Mouse (Mus musculus) E14TG2a.4 (cell line): ENCODE measurements around the gene Adora2b.

Experiments
- H3K27me3 ChIP-seq: 2 replicates; pipeline ENCODE4 v1.6.1; 2014; ENCODE audit warnings: low read length, control low read depth; ENCODE audit not compliant: insufficient read depth
- H3K36me3 ChIP-seq: 2 replicates; pipeline ENCODE4 v1.6.1; 2014; ENCODE audit warnings: low read length, control low read depth; ENCODE audit not compliant: insufficient read depth
- H3K4me1 ChIP-seq: replicated peaks from 2 replicates; pipeline ENCODE4 v1.6.1; 2014; ENCODE audit warnings: low read depth, low read length, control low read depth
- H3K4me3 ChIP-seq: replicated peaks from 2 replicates; pipeline ENCODE4 v1.5.1; 2014; ENCODE audit warnings: mild to moderate bottlenecking, low read length
- H3K9me3 ChIP-seq: 2 replicates; pipeline ENCODE4 v1.6.1; 2014; ENCODE audit warnings: low read length, control low read depth
- CTCF ChIP-seq: conservative IDR thresholded peaks from 2 replicates; pipeline ENCODE4 v1.5.1; 2014; ENCODE audit warnings: low read length
- NANOG ChIP-seq: IDR thresholded peaks from 2 replicates; pipeline ENCODE4 v1.6.1; 2014; ENCODE audit warnings: borderline replicate concordance, low read length, mixed read lengths
- POU5F1 ChIP-seq: IDR thresholded peaks from 2 replicates; pipeline ENCODE4 v1.6.1; 2014; ENCODE audit warnings: low read length, borderline replicate concordance

Adora2b gene

DNA sequence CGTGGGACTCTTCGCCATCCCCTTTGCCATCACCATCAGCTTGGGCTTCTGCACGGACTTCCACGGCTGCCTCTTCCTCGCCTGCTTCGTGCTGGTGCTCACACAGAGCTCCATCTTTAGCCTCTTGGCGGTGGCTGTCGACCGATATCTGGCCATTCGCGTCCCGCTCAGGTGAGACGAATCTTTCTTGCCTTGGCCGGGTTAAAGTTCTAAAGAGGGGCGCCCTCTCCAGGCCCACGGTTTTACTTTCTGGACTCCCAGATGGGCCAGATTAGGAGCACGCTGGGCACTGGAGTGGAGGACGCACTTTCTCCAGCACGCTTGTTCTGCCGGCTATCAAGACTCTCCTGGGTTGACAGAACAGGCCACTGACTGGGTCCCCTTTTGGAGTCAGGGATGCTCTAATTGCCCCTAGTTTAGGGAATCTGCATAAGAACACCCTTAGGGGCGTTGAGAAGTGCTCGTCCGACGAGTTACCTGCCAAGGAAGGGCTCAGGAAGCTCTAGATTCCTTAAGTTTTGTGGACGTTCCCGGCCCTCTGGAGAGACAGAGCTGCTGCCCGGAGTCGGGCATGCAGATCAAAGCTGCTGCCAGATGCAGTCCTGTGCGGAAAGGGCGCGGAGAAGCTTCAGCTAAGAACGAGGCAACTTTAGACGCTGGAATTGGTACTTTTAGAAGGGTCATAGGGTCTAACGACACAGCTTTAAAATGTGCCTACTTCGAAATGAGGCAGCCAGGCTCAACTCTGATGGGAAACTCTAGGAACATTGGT is 668 bp downstream of the Adora2b start:
- Histone ChIP-seq H3K9me3 (peaks cover 12% of the 10 kb centered on the region), H3K4me1 (peaks cover 46% of the 10 kb centered on the region), H3K36me3 (no peaks in the 10 kb centered on the region), H3K4me3 (peak overlapping the region; percentile 87), H3K27me3 (peaks cover 66% of the 10 kb centered on the region)
- TF ChIP-seq NANOG (no peak), POU5F1 (0 out of 2 replicates have a peak, but pooled peaks have one; percentile 9)

DNA sequence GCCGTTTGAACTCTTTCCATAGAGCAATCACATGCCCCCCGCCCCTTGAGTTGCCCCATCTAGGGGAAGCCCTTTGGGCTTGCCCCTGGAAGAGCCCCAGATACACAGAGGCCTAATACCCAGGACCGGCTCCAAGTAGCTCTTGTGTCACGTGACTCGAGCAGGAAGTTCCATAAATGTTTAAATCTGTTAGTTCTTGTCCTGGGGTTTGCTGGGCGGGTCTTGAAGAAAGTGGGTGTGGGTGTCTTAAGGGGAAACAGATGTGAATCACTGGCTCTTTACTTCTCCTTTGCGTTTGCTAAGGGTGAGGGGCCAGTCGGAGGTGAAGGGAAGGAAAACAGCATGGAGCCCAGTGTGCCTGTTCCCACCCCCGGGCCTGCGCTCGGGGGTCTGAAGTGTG is 2.3 kb downstream of the Adora2b start:
- H3K9me3 ChIP-seq = peaks cover 3% of the 10 kb centered on the region; the same call in 1 of the 2 replicates
- H3K4me1 ChIP-seq = peaks cover 53% of the 10 kb centered on the region
- TF ChIP-seq POU5F1 (no peak), NANOG (no peak), CTCF (no peak)
- no peaks in the 10 kb centered on the region for H3K36me3 ChIP-seq
- peaks cover 54% of the 10 kb centered on the region for H3K27me3 ChIP-seq
- peak overlapping the region; percentile 7; the same call in 1 of the 2 replicates for H3K4me3 ChIP-seq

DNA sequence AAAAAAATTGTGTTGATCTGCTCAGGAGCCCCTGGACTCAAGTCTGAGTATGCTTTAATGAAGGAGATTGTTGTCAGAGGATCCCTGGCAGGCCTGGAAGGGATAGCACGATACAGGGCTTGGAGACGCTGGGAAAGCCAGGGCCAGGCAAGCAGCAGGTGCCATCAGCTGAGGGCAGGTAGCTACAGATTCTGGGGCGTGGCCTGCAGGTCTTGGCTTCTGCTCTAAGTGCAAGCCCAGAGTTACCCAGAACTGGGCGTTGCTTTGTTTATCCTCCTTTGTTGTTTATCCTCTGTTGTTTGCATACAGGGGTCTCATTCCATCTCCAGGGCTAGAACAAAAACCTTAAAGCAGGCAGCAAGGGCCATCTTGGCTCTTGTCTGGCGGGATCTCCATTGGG is 4.6 kb downstream of the Adora2b start:
- Histone ChIP-seq H3K4me3 (no peak overlapping the region), H3K36me3 (no peaks in the 10 kb centered on the region), H3K4me1 (peaks cover 46% of the 10 kb centered on the region), H3K9me3 (no peaks in the 10 kb centered on the region), H3K27me3 (peaks cover 40% of the 10 kb centered on the region)
- TF ChIP-seq POU5F1 (no peak), CTCF (no peak), NANOG (no peak)

DNA sequence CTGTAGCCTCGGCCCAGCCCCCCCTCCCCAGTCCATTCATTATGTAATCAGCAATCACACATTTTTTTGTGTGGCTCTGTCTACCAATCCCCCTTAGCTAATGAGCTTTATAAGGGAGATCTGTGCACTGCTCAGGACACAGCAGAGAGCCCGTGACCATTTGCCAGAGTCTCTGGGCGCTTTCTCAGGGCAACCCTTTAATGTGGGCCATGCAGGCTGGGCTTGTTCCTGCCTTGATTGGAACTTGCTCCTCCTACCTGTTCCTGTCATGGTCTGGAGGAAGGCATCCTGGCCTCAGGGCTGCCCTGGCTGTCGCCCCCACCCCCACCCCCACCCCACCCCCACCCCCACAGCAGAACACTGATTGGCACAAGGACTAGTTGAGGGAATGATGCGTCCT is 10.4 kb downstream of the Adora2b start:
- Histone ChIP-seq H3K36me3 (no peaks in the 10 kb centered on the region), H3K9me3 (no peaks in the 10 kb centered on the region), H3K27me3 (no peaks in the 10 kb centered on the region), H3K4me3 (no peak overlapping the region), H3K4me1 (peaks cover 24% of the 10 kb centered on the region)
- no peak for TF ChIP-seq NANOG
- TF ChIP-seq CTCF = no peak
- no peak for TF ChIP-seq POU5F1

DNA sequence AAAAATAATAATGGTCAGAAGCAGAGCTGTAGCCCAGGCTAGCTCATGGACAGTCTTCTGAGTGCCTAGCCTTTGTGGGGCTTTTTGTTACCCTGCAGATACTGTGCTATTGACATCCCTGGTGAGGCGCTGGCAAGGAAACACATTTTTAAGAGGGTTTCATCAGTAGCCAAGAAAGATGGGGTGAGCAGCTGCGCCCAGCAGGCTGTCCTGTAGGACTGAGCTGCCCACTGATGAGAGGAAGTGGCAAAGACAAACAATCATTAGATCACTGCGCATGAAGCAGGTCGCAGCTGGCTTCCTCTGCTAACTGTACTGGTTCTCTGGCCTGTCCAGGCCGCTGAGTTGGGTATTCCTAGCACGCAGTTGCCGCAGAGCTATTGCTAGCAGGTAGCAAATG is 14.8 kb downstream of the Adora2b start:
- Histone ChIP-seq H3K27me3 (no peaks in the 10 kb centered on the region), H3K36me3 (peaks cover 40% of the 10 kb centered on the region), H3K9me3 (no peaks in the 10 kb centered on the region), H3K4me3 (no peak overlapping the region), H3K4me1 (peaks cover 34% of the 10 kb centered on the region)
- no peak for TF ChIP-seq CTCF
- TF ChIP-seq POU5F1 = no peak
- no peak for TF ChIP-seq NANOG

DNA sequence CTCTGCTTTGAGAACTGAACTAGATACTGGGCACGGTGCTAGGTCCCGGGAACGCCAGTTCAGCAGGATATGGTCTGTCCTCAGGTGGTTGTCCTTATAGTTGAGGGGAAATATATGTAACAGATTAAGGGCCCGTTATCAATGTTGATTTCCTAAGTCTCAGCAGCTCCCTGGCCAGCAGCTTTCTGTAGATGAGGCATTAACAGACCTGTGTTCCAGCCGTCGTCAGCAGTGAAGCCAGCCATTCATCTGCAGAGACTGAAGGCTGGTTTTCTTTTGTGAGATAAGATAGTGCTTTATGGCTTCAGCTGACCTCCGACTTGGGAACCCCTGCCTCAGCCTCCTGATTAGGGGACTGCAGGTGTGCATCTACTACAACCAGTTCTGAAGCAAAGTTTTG is 15.2 kb downstream of the Adora2b start:
- Histone ChIP-seq H3K36me3 (peaks cover 44% of the 10 kb centered on the region), H3K27me3 (no peaks in the 10 kb centered on the region), H3K9me3 (no peaks in the 10 kb centered on the region), H3K4me3 (no peak overlapping the region), H3K4me1 (peaks cover 36% of the 10 kb centered on the region)
- no peak for TF ChIP-seq CTCF
- TF ChIP-seq NANOG = no peak
- TF ChIP-seq POU5F1 = no peak

DNA sequence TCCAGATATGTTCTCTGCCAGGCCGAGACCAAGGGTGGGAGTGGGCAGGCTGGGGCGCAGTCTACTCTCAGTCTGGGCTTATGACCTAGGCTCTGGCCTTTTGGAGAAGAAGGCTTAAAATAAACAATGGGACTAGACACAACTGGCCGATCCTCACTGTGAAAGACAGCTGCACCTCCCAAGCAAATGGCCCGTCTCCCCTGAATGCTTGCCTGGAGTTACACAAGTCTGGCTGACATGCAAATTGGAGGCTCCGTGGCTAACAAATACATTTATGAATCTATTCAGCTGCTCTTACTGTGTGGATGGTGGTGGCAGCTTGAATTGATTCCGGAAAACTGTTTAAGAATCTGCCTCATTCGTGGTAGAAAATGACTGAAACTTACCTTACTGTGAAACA is 16.9 kb downstream of the Adora2b start:
- TF ChIP-seq CTCF (no peak), POU5F1 (no peak), NANOG (no peak)
- Histone ChIP-seq H3K36me3 (peaks cover 55% of the 10 kb centered on the region), H3K4me1 (peaks cover 43% of the 10 kb centered on the region), H3K27me3 (no peaks in the 10 kb centered on the region), H3K9me3 (no peaks in the 10 kb centered on the region), H3K4me3 (no peak overlapping the region)

DNA sequence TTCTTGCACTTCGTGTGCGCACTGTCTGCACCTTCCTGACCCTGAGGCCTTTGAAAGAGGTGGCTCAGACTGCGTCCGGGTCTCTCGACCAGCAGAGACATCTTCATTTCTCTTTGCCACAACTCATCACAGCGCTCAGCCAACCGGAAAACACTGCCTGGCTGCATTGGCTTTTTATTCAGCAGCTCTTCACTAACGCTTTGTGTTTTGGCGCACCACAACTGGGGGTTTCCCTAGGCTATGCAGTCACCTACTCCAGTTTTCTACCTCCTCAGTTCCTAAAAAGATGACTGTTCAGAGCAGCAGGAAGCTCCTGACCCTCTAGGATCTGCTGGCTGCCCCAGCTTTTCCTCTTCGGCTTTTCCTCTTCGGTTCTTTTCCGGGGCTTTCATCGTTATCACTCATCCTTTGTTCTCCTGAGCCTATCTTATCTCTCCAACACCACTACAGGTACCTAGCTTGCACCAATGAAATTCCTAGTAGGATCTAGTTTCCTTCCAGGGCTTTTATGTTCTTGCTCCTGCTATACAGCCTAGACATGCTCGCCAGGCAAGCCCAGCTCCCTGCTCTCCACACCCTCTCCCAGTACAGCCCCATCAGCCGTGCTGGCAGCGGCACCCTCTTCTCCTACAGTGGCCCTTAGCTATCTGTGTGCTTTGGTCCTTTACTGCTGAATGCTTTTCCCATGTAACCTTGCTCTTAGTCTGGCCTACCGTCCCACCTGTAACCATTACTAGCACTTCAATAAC is 17.9 kb downstream of the Adora2b start:
- H3K4me1 ChIP-seq = peaks cover 37% of the 10 kb centered on the region

DNA sequence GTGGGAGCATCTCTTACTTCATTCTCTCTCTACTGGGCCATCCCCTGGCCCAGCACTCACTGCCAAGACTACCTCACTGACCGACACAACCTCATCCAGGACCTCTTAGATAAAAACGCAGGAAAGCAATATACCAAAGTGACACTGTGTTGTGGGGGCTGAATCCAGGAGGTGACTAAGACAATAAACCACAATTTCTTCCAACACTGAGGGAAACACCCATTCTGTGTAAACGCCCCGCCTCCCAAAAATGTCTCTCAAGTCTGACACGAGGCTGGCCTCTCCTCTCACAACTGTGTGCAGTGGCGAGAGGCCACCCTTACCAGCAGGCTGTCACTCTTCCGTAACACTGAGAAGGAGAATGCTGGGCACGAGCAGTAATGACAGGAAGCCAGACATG is 19.6 kb downstream of the Adora2b start:
- TF ChIP-seq CTCF (no peak), POU5F1 (no peak), NANOG (no peak)
- Histone ChIP-seq H3K27me3 (no peaks in the 10 kb centered on the region), H3K4me3 (no peak overlapping the region), H3K4me1 (peaks cover 37% of the 10 kb centered on the region), H3K36me3 (peaks cover 71% of the 10 kb centered on the region), H3K9me3 (no peaks in the 10 kb centered on the region)

More for the DNA sequence above, 17.9 kb downstream of the Adora2b start:
- no peak for TF ChIP-seq NANOG
- TF ChIP-seq POU5F1 = no peak
- TF ChIP-seq CTCF = no peak
- Histone ChIP-seq H3K4me3 (no peak overlapping the region), H3K9me3 (no peaks in the 10 kb centered on the region), H3K27me3 (no peaks in the 10 kb centered on the region), H3K36me3 (peaks cover 61% of the 10 kb centered on the region)
